Mouse (Mus musculus): ENCODE measurements around the gene Mcm8.

Mcm8 gene

DNA sequence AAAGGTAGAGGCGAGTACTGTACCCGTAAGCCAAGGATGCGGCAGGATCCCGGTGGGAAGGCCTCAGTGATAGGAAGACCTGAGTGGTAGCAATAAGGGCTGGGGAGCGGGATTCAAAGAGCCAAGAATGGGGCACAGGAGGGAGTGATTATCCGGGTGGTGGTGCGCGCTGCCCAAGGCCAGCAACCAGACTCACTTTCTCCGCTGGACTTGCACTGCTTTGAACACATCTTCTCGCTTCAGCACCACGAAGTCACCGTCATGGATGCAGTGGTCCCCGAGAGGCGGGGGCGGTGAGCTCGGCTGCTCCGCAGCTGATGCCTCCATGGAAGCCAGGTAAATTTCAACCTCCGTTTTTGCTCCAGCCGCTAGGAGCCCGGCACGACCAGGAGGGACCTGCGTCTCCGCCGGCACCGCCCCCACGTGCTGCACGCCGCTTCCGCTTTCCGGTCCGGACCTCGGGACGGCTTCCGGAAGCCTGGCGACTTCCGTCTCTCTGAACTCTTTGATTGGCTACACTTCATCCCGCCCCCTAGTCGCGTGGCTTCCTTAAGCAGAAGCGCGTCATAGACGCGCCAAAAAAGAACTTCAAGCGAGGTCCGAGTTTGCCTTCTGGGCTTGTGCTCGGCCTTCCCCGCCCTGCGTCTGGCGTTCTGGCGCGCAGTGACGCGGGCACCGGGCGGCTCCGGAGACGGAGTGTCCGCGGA is at the start of gene Mcm8, which contains the start of gene Trmt6:
Gene Mcm8 (plus strand): TSS at position 534 of the 707 bp plus-strand sequence.
Gene Trmt6 (minus strand): TSS at position 448 of the 707 bp plus-strand sequence.
- DNase-seq (ENCODE audit: low read depth, low spot score) = peak; percentile 99

- DNase-seq (ENCODE audit: low read depth, low spot score) = no peak
These were observed 45.1 kb upstream of the Mcm8 start for GRCm38 (mm10) chr2:132770822-132771221.

- no peak for DNase-seq (ENCODE audit: low read depth, low spot score)
These were observed 35.0 kb upstream of the Mcm8 start, which contains the start of gene Chgb for GRCm38 (mm10) chr2:132780978-132781377. Gene Chgb, plus strand, starts transcription at chr2:132781278.

DNA sequence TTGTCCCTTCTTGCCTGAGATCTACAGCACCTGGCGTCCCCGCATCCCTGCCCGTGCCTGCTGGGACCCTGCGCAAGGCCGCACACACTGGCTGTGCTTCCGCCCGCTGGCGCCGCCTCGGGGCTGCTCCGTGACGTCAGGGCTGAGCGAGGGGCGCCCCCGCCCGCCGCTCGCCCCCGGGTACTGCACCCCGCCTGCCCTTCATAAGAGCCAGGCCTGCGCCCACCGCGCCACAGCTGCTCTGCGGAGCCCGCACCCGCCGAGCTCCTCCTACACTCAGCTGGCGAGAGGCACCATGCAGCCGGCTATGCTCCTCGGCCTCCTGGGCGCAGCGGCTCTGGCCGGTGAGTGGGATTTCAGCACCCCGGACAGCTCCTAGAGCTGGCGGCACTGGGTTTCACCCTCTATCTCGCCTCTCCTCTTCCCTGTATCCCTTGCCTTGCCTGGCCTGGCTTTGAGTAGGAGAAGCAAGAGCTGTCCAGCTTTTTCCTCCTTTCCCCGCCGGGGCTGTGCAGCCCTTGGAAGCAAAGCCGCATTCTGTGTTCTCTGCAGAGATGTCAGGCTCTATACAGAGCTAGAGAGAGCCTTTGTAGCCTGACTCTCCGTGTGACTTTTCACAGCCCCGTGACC is 34.4 kb upstream of the Mcm8 start:
- peak; percentile 94 for DNase-seq (ENCODE audit: low read depth, low spot score)

DNA sequence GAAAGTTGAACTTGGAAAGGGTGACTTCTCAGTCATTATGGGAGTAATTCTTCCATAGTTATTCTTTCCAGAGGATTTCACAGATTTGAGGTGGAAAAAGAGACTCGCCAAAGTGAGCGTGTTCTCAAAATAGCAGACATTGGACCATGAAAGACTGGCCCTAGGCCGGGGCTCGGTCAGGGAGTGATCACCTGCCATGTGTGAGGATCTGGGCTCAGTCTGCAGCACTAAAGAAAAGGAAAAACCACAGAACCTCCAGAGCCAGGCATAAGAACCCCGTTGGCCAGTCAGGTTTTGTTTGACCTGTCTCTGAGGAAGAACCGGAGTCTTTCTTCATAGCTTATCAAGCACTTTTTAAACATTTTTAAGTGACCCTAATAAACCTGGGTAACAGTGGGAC is 31.9 kb upstream of the Mcm8 start:
- DNase-seq (ENCODE audit: low read depth, low spot score) = no peak

DNA sequence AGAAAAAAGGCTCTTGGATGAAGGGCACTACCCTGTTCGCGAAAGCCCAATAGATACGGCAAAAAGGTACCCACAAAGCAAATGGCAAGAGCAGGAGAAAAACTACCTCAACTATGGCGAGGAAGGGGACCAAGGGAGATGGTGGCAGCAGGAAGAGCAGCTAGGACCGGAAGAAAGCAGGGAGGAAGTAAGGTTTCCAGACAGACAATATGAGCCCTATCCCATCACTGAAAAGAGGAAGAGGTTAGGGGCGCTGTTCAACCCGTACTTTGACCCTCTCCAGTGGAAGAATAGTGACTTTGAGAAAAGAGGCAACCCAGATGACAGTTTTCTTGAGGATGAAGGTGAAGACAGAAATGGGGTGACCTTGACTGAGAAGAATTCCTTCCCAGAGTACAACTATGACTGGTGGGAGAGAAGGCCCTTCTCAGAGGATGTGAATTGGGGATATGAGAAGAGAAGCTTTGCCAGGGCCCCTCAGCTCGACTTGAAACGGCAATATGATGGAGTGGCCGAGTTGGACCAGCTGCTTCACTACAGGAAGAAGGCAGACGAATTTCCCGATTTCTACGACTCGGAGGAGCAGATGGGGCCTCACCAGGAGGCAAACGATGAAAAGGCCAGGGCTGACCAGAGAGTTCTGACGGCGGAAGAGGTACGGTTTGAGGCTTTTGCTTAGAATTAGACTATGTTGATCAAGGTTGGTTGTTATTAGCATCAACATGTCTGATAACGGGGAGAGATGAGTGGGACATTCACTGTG is 22.3 kb upstream of the Mcm8 start:
- no peak for DNase-seq (ENCODE audit: low read depth, low spot score)

- no peak for DNase-seq (ENCODE audit: low read depth, low spot score)
These were observed 21.7 kb upstream of the Mcm8 start for GRCm38 (mm10) chr2:132794204-132794586.

DNA sequence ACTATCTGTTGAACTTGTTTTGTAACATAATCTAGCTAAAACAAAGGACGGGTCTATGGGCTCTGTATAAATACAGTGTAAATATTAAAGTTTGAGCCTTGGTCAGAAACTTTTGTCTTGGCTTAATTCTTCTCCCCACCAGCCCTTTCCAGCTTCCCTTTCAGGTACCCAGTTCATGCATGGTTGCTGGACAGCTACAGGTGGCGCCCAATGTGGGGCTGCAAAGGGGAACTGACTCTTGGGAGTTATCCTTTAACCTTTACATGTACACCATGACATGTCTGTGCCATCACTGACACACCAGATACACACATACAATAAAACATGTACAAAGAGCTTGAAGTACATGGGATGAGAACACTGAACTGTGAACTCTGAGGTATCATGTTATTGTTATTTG is 13.0 kb upstream of the Mcm8 start:
- peak; percentile 61 for DNase-seq (ENCODE audit: low read depth, low spot score)

DNA sequence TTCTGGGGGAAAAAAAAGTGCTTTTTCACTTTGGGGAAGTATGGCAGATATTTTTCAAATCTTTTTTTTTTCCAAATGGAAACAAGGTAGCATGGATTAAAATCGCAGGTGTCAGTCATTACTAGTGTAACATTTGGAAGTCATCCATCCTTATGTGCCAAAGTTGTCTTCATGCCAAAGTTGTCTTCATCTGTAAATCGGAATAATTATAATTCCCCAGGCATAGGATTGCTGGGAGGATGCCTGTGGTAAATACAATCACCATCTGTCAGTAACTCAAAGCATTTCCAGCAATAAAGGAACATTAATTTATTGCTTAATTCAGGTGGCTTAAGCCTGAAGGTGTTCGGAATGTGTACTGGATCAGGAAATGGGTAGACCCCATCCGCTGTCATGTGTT is 25.1 kb downstream of the Mcm8 start:
- no peak for DNase-seq (ENCODE audit: low read depth, low spot score)

GRCm38 (mm10) chr2:132846407-132847358 is 30.7 kb downstream of the Mcm8 start, which contains the start of gene Crls1:
Gene Crls1, plus strand, starts transcription at chr2:132846666.
- DNase-seq (ENCODE audit: low read depth, low spot score) = peak; percentile 97

DNA sequence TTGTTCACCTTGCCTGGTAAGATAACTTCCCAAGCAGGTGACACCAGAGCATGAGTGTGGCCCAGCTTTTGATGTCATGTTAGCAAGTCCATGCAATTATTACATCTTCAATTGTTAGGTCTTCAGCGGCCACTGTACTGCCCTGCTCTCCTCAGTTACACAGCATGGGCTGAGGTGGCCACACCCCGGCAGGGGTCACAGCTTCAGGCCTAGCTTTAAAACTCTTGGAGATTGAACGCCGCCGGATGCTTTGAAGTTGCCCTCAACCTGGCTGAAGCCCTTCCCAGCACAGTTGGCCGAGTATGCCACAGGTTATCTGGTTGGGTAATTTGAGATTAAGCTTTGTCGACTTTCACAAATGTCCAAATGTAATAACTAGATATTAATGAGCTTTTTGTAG is 31.6 kb downstream of the Mcm8 start:
- peak; percentile 36 for DNase-seq (ENCODE audit: low read depth, low spot score)

GRCm38 (mm10) chr2:132848361-132848760 is 32.4 kb downstream of the Mcm8 start:
- DNase-seq (ENCODE audit: low read depth, low spot score) = no peak

GRCm38 (mm10) chr2:132849141-132849540 is 33.2 kb downstream of the Mcm8 start:
- DNase-seq (ENCODE audit: low read depth, low spot score) = no peak

DNA sequence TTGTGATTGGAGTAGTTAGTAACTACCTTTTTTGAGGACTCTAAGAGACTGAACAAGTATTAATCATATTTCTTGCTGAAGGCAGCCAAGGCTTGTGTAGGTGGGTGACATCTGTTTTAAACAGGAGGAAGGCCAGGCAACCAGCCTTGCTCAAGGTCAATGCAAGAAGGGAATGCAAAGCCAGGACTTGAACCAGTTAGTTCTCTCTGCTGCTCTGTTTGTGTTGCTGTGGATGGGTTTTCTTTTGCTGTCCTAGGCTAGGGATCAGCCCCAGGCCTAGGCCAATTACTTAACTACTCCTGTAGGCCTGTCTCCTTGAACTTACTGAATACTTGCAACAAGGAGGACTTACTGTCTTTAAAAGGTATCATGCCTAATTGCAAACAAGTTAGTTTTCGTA is 37.1 kb downstream of the Mcm8 start:
- DNase-seq (ENCODE audit: low read depth, low spot score) = no peak

- no peak for DNase-seq (ENCODE audit: low read depth, low spot score)
These were observed 40.4 kb downstream of the Mcm8 start for GRCm38 (mm10) chr2:132856333-132856732.

DNA sequence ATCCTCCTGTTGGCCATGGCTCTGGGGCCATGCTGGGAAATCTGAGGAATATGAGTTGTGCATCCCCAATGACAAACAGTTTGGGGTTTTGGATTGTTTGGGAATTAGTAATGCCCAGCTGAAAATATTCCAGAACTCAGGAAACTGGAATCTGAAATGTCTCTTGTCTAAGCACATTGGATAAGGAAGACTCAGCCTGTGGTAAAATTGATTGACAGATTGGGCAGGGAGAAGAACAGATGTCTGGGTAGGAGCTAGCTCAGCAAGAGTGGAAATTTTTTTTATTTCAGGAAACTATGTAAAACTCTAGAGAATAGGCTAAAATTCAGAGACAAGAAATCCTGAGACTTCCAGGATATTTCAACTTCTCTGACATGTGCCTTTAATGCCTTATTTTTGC is 44.5 kb downstream of the Mcm8 start:
- no peak for DNase-seq (ENCODE audit: low read depth, low spot score)

GRCm38 (mm10) chr2:132861456-132861855 is 45.5 kb downstream of the Mcm8 start:
- DNase-seq (ENCODE audit: low read depth, low spot score) = no peak

- no peak for DNase-seq (ENCODE audit: low read depth, low spot score)
These were observed 47.4 kb downstream of the Mcm8 start for GRCm38 (mm10) chr2:132863325-132863724.

DNA sequence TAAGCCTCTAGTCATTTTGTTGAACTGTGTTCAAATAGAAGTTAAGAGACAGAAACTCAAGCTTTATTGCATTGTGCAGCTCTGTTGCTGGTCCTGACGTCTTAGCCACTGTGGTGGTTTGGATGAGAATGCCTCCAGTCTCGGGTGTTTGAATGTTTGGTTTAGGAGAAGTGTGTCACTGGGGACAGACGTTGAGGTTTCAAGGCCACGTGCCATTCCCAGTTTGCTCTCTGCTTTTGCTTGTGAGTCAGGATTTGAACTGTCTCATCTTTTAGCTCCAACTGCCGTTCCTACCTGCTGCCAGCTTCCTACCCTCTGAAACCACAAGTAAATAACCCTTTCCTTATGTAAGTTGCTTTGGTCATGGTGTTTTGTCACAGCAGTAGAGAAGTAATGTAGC is 51.6 kb downstream of the Mcm8 start:
- DNase-seq (ENCODE audit: low read depth, low spot score) = no peak

GRCm38 (mm10) chr2:132869682-132870081 is 53.7 kb downstream of the Mcm8 start:
- DNase-seq (ENCODE audit: low read depth, low spot score) = no peak

DNA sequence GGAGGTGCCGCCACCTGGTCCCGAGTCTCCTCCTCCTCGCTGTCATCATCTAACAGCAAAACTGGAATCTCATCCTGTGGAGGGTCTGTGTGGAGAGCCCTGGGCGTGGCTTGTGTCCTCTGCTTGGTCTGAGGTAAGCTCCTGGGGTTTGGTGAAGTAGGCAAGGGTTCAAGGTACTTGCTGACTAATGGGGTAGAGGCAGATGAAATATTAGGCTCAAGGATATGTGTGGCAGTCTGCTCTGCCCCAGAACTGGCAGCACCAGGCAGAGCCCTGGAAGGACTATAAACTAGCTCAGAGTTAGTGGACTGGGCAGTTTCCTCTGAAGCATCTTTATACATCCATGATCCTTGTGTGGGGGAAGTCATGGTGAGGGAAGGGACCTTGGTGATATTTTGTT is 54.3 kb downstream of the Mcm8 start:
- DNase-seq (ENCODE audit: low read depth, low spot score) = no peak

Data from R1 (cell line).